In the genomic region with DNA sequence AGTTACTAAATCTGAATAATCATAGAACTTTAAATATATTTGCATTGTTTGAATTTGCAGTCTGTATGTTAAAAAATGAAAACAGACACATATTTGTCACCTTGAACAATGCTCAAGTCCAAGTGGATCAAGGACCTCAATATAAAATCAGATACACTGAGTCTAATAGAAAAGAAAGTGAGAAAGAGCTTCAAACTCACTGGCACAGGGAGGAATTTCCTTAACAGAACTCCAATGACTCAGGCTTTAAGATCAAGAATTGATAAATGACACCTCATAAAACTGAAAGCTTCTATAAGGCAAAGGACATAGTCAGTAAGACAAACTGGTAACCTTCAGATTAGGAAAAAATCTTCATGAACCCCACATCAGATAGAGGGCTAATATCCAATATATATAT, we compare ENCODE assay signal across 21 mouse cellular contexts.
DNase-seq lines count a peak whose midpoint lies in the region; ATAC-seq and TF ChIP-seq lines count a peak whose summit lies in the region.
"Had no signal": no experiment of that assay in that cellular context is flagged by ENCODE, and none has a peak within 500 bp of the region (broad histone marks: within the 10 kb centered on the region; RNA-seq: fewer than 3 reads in every experiment).

No protein-coding gene starts in this region.

- ATAC-seq in intestine, embryonic 15.5 days, result peak; percentile 39
- ATAC-seq in intestine, embryonic 16.5 days, result peak; percentile 63
- ATAC-seq in intestine, postnatal 0 days, result peak; percentile 59
- ATAC-seq: activated CD4-positive, CD25-positive, alpha-beta regulatory T cell, adult 4 months; CD4-positive, CD25-positive, alpha-beta regulatory T cell, adult 4 months had no signal

- no peak overlapping the region for H3K9ac ChIP-seq in intestine, embryonic 15.5 days
- no peak overlapping the region for H3K9ac ChIP-seq in intestine, embryonic 16.5 days (ENCODE audit: low read depth, low read length)
- H3K9ac ChIP-seq in intestine, postnatal 0 days (ENCODE audit: low read depth, low read length), result no peak overlapping the region

- H3K27me3 ChIP-seq in intestine, embryonic 15.5 days (replicated peaks), result no peaks in the 10 kb centered on the region
- no peaks in the 10 kb centered on the region for H3K27me3 ChIP-seq in intestine, embryonic 16.5 days (replicated peaks; ENCODE audit: control insufficient read depth, insufficient read depth, low read length)
- H3K27me3 ChIP-seq in intestine, postnatal 0 days (replicated peaks; ENCODE audit: control insufficient read depth, insufficient read depth, low read length), result no peaks in the 10 kb centered on the region
- H3K27me3 ChIP-seq: CH12.LX, Patski had no signal

- no peak for TF ChIP-seq CTCF in intestine, postnatal 0 days (IDR thresholded peaks at IDR 0.05; ENCODE audit: low read depth)

- H3K36me3 ChIP-seq in intestine, embryonic 15.5 days, result no peaks in the 10 kb centered on the region
- H3K36me3 ChIP-seq in intestine, embryonic 16.5 days (ENCODE audit: control insufficient read depth, insufficient read depth, low read length), result no peaks in the 10 kb centered on the region
- no peaks in the 10 kb centered on the region for H3K36me3 ChIP-seq in intestine, postnatal 0 days (ENCODE audit: control insufficient read depth, insufficient read depth)
- H3K36me3 ChIP-seq: G1E had no signal

- no peaks in the 10 kb centered on the region for H3K4me1 ChIP-seq in intestine, embryonic 15.5 days (replicated peaks)
- H3K4me1 ChIP-seq in intestine, embryonic 16.5 days (ENCODE audit: control insufficient read depth, insufficient read depth, low read length), result no peaks in the 10 kb centered on the region
- H3K4me1 ChIP-seq in intestine, postnatal 0 days (replicated peaks; ENCODE audit: control insufficient read depth, insufficient read depth, low read length), result no peaks in the 10 kb centered on the region

- H3K9me3 ChIP-seq in intestine, embryonic 15.5 days, result no peaks in the 10 kb centered on the region
- no peaks in the 10 kb centered on the region for H3K9me3 ChIP-seq in intestine, embryonic 16.5 days (ENCODE audit: control insufficient read depth, low read length)
- no peaks in the 10 kb centered on the region for H3K9me3 ChIP-seq in intestine, postnatal 0 days (ENCODE audit: control insufficient read depth)
- H3K9me3 ChIP-seq: G1E had no signal

- DNase-seq in spleen, postnatal 4 days (ENCODE audit: low spot score in 2 of 2), result no peak
- DNase-seq in spleen, adult 18-20 months, result no peak
- DNase-seq in frontal cortex, postnatal 14 days (ENCODE audit: low spot score in 2 of 2), result no peak
- DNase-seq: adrenal gland, adult 2 months; adrenal gland, adult 8-10 months; adrenal gland, postnatal 10 days; adrenal gland, postnatal 14 days; adrenal gland, postnatal 25 days; adrenal gland, postnatal 36 days; B cell, adult 2 months; cerebellum, adult 11 months; cerebellum, adult 11-12 months; cerebellum, adult 18-20 months had no signal

- no peak overlapping the region for H3K4me2 ChIP-seq in intestine, embryonic 15.5 days (replicated peaks)
- H3K4me2 ChIP-seq in intestine, embryonic 16.5 days (ENCODE audit: low read depth, low read length), result no peak overlapping the region
- no peak overlapping the region for H3K4me2 ChIP-seq in intestine, postnatal 0 days (replicated peaks; ENCODE audit: low read depth)

- no peak overlapping the region for H3K4me3 ChIP-seq in intestine, embryonic 15.5 days (replicated peaks)
- no peak overlapping the region for H3K4me3 ChIP-seq in intestine, embryonic 16.5 days (ENCODE audit: low read length)
- H3K4me3 ChIP-seq in intestine, postnatal 0 days (ENCODE audit: low read depth, low read length), result no peak overlapping the region

- H3K27ac ChIP-seq in intestine, embryonic 15.5 days, result no peak overlapping the region
- H3K27ac ChIP-seq in intestine, embryonic 16.5 days (ENCODE audit: low read length), result no peak overlapping the region
- H3K27ac ChIP-seq in intestine, postnatal 0 days (ENCODE audit: low read depth, low read length), result no peak overlapping the region
